Comparison of ENCODE assay signal across 23 mouse cellular contexts in the genomic region with DNA sequence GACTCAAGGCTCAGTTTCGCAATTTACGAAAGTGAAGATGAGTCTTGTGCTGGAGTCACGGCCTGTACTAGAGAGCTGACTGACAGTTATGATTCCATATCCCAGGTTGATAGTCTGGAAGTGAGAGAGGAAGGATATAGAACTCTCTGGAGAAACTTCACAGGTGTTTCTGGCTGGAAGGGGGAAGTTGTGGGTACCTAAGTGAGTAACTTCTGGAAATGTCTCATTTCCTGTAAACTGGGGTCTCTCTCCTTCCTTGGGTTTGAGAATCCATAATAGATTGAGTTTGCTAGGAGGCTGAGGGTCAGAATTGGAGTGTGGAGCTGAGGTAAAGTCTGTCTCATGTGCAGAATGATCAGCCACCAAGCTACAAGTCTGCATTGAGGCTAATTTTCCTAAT. TPM values are rescaled to one million over a fixed set of nuclear protein-coding genes. Genes with fewer than 3 reads are reported as not detected.
"Had no signal": no experiment of that assay in that cellular context is flagged by ENCODE, and none has a peak within 500 bp of the region (broad histone marks: within the 10 kb centered on the region; RNA-seq: fewer than 3 reads in every experiment).

No protein-coding gene starts in this region.

- H3K4me3 ChIP-seq: kidney, embryonic 15.5 days; limb, embryonic 10.5 days; midbrain, embryonic 10.5 days; myocyte; neural tube, embryonic 12.5 days; stomach, embryonic 15.5 days had no signal

- H3K27ac ChIP-seq: kidney, embryonic 15.5 days; limb, embryonic 10.5 days; midbrain, embryonic 10.5 days; neural tube, embryonic 12.5 days; stomach, embryonic 15.5 days had no signal

- H3K4me1 ChIP-seq: neural tube, embryonic 12.5 days had no signal

- DNase-seq: kidney, adult 2 months; kidney, postnatal 14 days; lung, adult 2 months; lung, postnatal 36 days; midbrain, embryonic 14.5 days; retina, postnatal 1 day; right cerebral cortex, postnatal 4 days; spleen, adult 18-20 months; thymus, adult 2 months; thymus, postnatal 25 days had no signal

- H3K9ac ChIP-seq: kidney, embryonic 15.5 days; neural tube, embryonic 12.5 days; stomach, embryonic 15.5 days had no signal

- H3K9me3 ChIP-seq: kidney, embryonic 15.5 days; limb, embryonic 10.5 days; midbrain, embryonic 10.5 days; neural tube, embryonic 12.5 days; stomach, embryonic 15.5 days had no signal

- H3K36me3 ChIP-seq: midbrain, embryonic 10.5 days; neural tube, embryonic 12.5 days had no signal

- ATAC-seq: lung, postnatal 0 days had no signal

- H3K4me2 ChIP-seq: kidney, embryonic 15.5 days; neural tube, embryonic 12.5 days; stomach, embryonic 15.5 days had no signal

- H3K27me3 ChIP-seq: neural tube, embryonic 12.5 days; stomach, embryonic 15.5 days had no signal

RNA-seq across cellular contexts. Expression of gene Gm5737, which starts 38.0 kb away (rescaled TPM):
- total RNA-seq: layer of hippocampus, postnatal 14 days; left cerebral cortex, adult 18-20 months; megakaryocyte progenitor cell, adult 5-6 weeks had no signal
- polyA plus RNA-seq: intestine, embryonic 16.5 days; kidney, adult 2 months; kidney, embryonic 15.5 days; large intestine, adult 2 months; limb, embryonic 10.5 days; limb, embryonic 14.5 days; lung, postnatal 0 days; midbrain, embryonic 10.5 days; myocyte; neural tube, embryonic 12.5 days; stomach, embryonic 15.5 days had no signal
